Mouse (Mus musculus) thymus, postnatal 36 days (tissue): ENCODE measurements around the gene Gm15155.
"Not testable (repeated sequence)": the region's sequence is repeated elsewhere in the genome, so short reads cannot be mapped to it uniquely, and the experiment has no call there.

Source experiments
- DNase-seq, 2 experiments: peaks; one replicate each; pipeline ENCODE4 v3.0.0; 2022; ENCODE audit warnings: mixed read lengths in 2 of 2

The Gm15155 gene

GRCm38 (mm10) chrX:156155776-156156175 lies 531.2 kb downstream of the Gm15155 start:
- DNase-seq, result no peak

GRCm38 (mm10) chrX:156171587-156171986 lies 547.0 kb downstream of the Gm15155 start:
- DNase-seq, result no peak

- DNase-seq, result not testable (repeated sequence)
Measured at GRCm38 (mm10) chrX:156303806-156304205, 679.3 kb downstream of the Gm15155 start.
